Mouse (Mus musculus) brain, embryonic 14.5 days (tissue): ENCODE results near the gene Hook2. TPM values are rescaled to one million over a fixed set of nuclear protein-coding genes. Genes with fewer than 3 reads are reported as not detected.

Experiments used
- DNase-seq: peaks from one replicate; pipeline ENCODE4 v3.0.0-alpha.2; 2011; ENCODE audit warnings: low read depth
- CTCF ChIP-seq: fragments of 200-500 bp; IDR thresholded peaks from 2 replicates; pipeline ENCODE4 v1.5.1; 2012; ENCODE audit warnings: inconsistent platforms, mild to moderate bottlenecking, moderate library complexity, borderline replicate concordance; ENCODE audit not compliant: insufficient read depth, insufficient read length; ENCODE audit errors: extremely low read depth
- POLR2A ChIP-seq: fragments of 200-500 bp; IDR thresholded peaks from 2 replicates; pipeline ENCODE4 v1.6.1; 2012; ENCODE audit warnings: mild to moderate bottlenecking, inconsistent platforms, borderline replicate concordance; ENCODE audit not compliant: poor library complexity, insufficient read depth, insufficient read length, severe bottlenecking; ENCODE audit errors: extremely low read depth
- polyA plus RNA-seq: library from polyadenylated mRNA; depleted of rRNA; stranded (reverse); fragments of >200 nt; gene quantifications from 2 replicates; pipeline ENCODE4 v1.2.3, GENCODE M21; 2012

The Hook2 gene
- polyA plus RNA-seq, 1 experiment = 27.2 TPM

- no peak for TF ChIP-seq CTCF
- no peak for TF ChIP-seq POLR2A
Measured at GRCm38 (mm10) chr8:84974543-84975142, 15.8 kb upstream of the Hook2 start.

DNA sequence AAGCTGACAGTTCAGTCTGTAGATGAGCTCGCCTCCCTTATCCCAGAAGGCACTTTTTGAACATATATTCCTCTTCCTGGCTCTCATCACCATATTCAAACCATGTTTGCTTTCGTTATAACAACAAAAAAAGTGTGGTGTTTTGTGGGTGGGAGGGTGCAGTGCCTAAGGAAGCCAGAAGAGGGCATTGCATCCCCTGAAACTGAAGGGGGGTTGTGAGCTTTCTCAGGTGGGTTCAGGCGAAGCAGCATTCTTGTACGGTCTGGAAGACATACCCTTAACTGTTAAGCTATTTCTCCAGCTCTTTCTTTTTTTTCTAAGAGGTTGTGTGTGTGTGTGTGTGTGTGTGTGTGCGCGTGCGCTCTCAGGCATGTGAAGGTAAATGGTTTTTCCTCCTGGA lies 15.0 kb upstream of the Hook2 start:
- peak; percentile 68 for DNase-seq

More at GRCm38 (mm10) chr8:84974543-84975142, 15.8 kb upstream of the Hook2 start:
- DNase-seq = no peak

GRCm38 (mm10) chr8:84976031-84976762 lies 14.2 kb upstream of the Hook2 start:
- no peak for TF ChIP-seq POLR2A
- TF ChIP-seq CTCF = no peak
- peak; percentile 96 for DNase-seq

More for the DNA sequence above, 15.0 kb upstream of the Hook2 start:
- no peak for TF ChIP-seq POLR2A
- peak; percentile 80 for TF ChIP-seq CTCF

DNA sequence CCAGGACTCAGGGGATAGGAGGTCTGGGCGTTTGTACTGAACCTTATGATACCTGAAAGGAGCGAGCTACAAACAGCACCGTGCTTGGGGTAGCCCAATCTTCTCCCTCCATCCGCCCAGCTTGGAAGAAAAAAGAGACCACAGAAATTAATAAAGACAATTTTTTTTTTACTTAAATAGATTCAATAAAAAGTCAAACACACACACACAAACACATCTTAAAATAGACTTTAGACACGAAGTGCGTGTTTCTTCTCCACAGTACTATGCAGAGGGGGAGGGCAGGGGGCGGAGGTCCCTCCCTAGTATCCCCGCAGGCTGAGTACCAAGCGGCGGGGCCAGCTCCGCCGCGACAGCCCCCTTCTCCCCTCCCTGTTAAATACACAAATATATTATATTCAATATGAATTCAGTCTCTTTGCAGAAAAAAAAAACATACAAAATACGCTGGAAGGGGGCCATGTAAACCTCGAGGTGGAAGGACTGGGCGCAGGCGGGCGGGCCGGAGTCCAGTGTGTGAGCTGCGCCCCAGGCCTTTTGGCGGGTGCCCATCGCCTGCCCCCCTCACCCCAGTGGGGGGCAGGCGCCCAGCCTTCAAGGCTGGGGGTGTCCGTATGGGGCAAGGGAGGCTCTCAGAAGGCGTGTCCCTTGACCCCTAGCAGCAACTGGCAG lies 13.5 kb upstream of the Hook2 start:
- TF ChIP-seq CTCF (no peak), POLR2A (no peak)
- DNase-seq = no peak

GRCm38 (mm10) chr8:84977435-84978247 lies 12.8 kb upstream of the Hook2 start:
- DNase-seq = peak; percentile 54
- no peak for TF ChIP-seq CTCF
- no peak for TF ChIP-seq POLR2A

- TF ChIP-seq CTCF (no peak), POLR2A (peak; percentile 54; the same call in 1 of the 2 replicates)
- peak; percentile 94 for DNase-seq
Measured at GRCm38 (mm10) chr8:84978248-84978940, 12.0 kb upstream of the Hook2 start, which contains the start of gene Junb. Junb (minus strand) TSS chr8:84978718.

DNA sequence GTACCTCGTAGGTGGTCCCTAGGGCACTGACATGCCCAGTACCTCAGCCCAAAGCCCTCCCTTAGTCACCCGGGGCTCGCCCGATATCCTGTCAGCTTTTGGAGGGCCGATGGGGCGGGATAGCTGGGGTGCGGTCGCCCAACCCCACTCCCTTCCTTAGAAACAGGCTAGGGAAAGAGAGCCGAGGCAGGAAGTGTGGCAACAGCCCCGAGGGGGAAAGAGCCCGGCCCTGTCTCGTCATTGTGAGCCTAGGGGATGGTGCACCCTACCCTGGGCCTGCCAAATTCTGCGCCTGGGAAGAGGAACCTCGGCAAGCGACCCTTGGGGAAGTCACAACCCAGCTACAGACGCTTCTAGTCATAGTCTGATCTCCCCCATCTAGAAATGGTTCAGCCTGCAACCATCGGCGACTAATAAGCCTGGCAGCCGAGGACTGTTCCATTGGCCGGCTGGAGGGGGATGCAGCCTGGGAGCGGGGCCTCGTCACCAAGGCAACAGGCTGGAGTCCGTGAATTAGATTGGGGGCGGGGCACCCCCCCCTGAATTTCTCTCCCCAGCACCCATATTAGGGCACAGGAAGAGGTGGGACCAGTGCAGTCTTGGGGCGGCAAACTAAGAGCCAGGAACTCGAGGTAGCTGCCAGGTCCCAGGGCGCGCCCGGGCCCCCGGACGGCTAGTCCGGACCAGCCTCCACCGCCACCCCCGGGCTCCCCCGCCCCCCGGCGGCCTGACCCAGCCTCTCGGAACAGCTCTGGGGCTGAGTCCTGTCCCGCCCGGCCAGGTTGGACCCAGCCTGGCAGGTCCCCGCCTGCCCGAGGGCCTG lies 10.6 kb upstream of the Hook2 start:
- TF ChIP-seq POLR2A (no peak), CTCF (no peak)
- peak; percentile 96 for DNase-seq

DNA sequence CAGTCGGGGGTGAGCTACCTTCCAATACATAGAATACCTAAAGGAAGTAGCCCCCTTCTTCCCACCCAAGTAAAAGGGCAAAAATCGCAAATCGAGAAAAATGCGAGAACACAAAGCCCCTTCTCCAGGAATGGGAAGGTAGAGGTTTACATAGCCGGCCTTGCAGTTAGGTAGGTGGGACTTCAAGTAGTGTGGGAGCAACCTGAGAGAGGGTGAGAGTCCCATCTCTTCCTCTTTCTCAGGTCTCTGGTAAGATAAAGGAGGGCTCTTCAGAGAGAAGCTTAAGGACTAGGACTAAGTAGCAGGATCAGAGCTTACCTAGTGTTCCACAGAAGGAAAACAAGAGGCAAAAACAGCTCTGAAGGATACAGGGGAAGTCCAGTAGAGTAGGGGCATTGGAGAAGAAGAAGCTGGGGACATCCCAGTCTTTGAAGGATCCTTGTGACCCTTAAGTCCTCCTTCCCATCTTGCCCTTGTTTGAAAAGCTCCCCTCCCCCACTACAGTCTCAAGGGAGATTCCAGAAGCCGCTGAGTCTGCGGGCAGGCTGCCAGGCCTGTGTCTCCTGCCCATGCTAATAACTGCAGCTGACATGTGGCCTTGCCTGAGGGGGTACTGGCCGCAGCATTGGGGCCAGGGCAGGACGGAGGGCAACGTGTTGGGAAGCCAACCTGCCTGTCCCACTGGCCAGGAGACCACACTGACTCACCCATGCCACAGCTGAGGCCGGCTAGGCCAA lies 9.6 kb upstream of the Hook2 start:
- TF ChIP-seq POLR2A (no peak), CTCF (no peak)
- DNase-seq = peak; percentile 79
